Mouse (Mus musculus) layer of hippocampus, adult 9-11 months (tissue): ENCODE measurements around the gene Hmg20a.

Experiments used
- DNase-seq: peaks from one replicate; pipeline ENCODE4 v3.0.0; 2022

Gene Hmg20a

DNA sequence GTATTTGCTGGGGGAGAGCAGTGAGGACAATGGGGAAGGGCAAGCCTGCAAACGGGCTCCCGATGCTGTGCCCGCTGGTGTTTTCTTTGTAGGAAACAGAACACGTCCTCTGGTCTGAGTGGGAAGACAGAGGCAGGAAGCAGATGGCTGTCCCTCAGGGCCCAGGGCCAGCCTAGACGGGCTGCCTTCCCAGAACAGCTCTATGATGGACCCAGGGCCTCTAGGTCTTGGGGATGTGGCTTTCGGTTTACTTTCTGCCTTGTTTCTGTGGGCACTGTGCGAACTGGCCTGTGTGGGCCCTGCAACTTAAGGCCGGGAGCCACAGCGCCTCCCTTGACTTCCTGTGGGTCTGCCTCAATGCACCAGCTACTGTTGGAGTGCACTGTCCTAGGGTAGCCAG, 115.5 kb downstream of the Hmg20a start:
- DNase-seq: no peak

DNA sequence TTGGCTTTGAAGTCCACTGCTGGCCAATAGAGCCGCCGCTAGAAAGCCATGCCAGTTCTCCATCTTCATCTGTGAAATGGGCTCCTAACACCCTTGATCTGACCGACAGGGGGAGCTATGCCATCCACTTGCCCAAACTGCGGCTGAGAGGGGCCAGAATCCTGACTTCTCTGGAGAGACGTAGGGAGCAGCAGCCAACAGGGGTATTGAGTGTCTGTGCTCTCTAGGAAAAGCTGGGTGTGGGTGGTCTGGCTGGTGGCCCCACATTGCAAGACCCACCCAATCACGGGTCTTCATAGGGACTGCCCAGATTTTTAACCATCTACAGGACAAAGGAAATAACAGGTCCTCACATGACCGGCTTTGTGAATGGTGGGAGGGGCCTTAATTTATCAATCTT, 116.3 kb downstream of the Hmg20a start:
- no peak for DNase-seq

DNA sequence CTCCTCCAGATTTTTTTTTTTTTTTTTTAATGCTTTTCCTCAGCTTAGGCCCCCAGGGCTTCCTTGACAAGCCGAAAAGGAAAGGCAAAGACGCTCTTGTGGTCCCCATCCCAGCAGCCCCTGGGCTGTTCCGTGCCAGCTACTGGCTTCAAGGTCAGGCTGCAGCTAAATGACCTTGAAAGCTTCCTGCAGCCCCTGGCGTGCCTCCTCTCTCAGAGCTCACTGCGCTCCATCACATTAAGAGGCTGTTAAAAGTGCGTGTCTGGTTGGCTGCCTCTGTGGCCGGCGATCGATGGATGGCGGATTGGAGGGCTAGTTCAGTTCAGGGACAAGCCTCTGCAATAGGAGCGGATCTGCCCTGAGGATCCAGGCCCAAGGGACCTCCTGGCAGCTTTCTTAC, 117.0 kb downstream of the Hmg20a start:
- DNase-seq: no peak

DNA sequence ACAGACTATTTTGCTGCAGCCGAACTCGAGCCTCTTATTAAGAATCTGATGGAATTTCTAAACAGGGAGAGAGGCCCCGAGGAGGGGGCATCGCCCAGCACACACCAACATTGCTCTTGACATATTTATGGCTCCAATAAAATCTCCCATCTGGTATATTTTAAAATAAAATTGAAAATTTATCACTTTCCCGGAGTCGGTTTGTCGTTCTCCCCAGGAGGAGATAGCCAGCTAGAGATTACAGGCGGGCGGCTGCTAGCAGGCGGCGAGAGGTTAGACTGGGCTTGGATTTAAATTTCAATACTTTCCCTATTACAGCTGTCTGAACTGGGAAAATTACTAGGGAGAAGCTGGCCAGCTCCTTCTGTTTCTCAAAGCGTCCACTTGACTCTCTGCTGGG, 121.6 kb downstream of the Hmg20a start:
- DNase-seq: no peak

DNA sequence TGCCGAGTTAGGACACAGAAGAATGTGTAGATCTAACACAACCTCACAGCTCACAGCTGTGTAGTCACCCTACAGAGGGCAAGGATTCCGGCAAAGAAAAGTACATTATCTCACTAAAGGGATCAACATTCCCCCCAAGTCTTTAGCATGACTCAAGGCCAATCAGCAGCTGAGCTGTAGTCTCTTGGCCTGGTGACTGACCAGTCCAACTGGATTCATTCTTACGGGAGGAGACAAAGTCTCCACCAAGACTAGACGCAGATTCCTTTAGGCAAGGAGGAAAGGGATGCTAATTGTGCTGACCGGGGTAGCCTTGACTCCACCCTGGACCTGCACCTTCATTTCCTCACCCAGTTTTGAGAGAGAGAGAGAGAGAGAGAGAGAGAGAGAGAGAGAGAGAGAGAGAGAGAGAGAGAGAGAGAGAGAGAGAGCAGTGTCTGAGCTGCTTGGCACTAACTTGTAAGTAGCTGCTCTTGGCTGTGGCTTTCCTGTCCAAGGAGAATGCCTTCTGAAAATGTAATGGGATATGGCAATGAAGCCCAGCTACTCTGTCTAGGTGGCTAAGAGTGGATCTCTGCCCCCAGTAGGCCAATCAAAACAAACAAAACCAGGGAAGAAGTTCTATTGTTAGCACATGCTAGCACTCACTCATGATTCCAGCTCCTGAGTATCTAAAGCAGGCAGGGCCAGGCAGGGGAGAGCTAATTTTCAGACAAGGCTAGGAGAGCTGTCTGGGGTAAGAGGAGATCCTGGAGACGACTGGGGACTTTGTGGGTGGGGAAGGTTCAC, 126.5 kb downstream of the Hmg20a start:
- no peak for DNase-seq
